Mouse (Mus musculus) hindbrain, embryonic 10.5 days (tissue): Measurements from ENCODE around the gene Ppp1r37. TPM values are rescaled to one million over a fixed set of nuclear protein-coding genes. Genes with fewer than 3 reads are reported as not detected.
A peak's percentile ranks its signal among the peaks of the same experiment; 100 is the strongest.
"Not testable (repeated sequence)": the region's sequence is repeated elsewhere in the genome, so short reads cannot be mapped to it uniquely, and the experiment has no call there.

ENCODE experiments used
- DNase-seq: peaks from one replicate; pipeline ENCODE4 v3.0.0-alpha.2; 2017; ENCODE audit warnings: low spot score
- H3K27ac ChIP-seq: fragments of 300-500 bp; sonication (generic); 2 replicates; pipeline ENCODE4 v1.5.1; 2016; ENCODE audit warnings: mild to moderate bottlenecking, moderate library complexity
- H3K27me3 ChIP-seq: fragments of 300-500 bp; sonication (generic); 2 replicates; pipeline ENCODE4 v1.6.1; 2016; ENCODE audit warnings: mild to moderate bottlenecking; ENCODE audit not compliant: poor library complexity, insufficient read depth, severe bottlenecking
- H3K36me3 ChIP-seq: fragments of 300-500 bp; sonication (generic); 2 replicates; pipeline ENCODE4 v1.6.1; 2016; ENCODE audit warnings: mild to moderate bottlenecking, moderate library complexity
- H3K4me1 ChIP-seq: fragments of 300-500 bp; sonication (generic); replicated peaks from 2 replicates; pipeline ENCODE4 v1.6.1; 2016; ENCODE audit warnings: mild to moderate bottlenecking
- H3K4me3 ChIP-seq: fragments of 300-500 bp; sonication (generic); 2 replicates; pipeline ENCODE4 v1.5.1; 2016; ENCODE audit warnings: mild to moderate bottlenecking, moderate library complexity
- H3K9me3 ChIP-seq: fragments of 300-500 bp; sonication (generic); 2 replicates; pipeline ENCODE4 v1.6.1; 2016; ENCODE audit warnings: mild to moderate bottlenecking, moderate library complexity
- WGBS: fragments of 180-500 bp; shearing (Covaris S2); methylation state at CpG from one replicate; pipeline ENCODE4 v1.1.7; 2016; 5-methylcytosine and 5-hydroxymethylcytosine counted together
- polyA plus RNA-seq: library from polyadenylated mRNA; unstranded; fragments of >200 nt; fragmentation: Nextera tagmentation; extraction: Ambion mirVana; gene quantifications from 2 replicates; pipeline ENCODE4 v1.2.1, GENCODE M21; 2016

Ppp1r37 gene
- polyA plus RNA-seq, 1 experiment from 2014 or later, result 30.4 TPM

GRCm38 (mm10) chr7:19517652-19518365, 45.1 kb downstream of the Ppp1r37 start, which contains the start of gene Nkpd1:
Nkpd1 (plus strand) TSS chr7:19517838.
- H3K27me3 ChIP-seq, result peaks cover 74% of the 10 kb centered on the region
- no peaks in the 10 kb centered on the region for H3K9me3 ChIP-seq
- no peak for DNase-seq
- peaks cover 28% of the 10 kb centered on the region for H3K4me1 ChIP-seq
- H3K36me3 ChIP-seq, result no peaks in the 10 kb centered on the region
- peak within 1 kb of the TSS; percentile 72 for H3K27ac ChIP-seq
- H3K4me3 ChIP-seq, result peak within 1 kb of the TSS; percentile 48
- 8% methylated on average over 24 of the region's 29 CpGs for WGBS

GRCm38 (mm10) chr7:19512353-19512752, 50.5 kb downstream of the Ppp1r37 start:
- DNase-seq, result no peak
- Histone ChIP-seq H3K27ac (no peak overlapping the region; the same call in 1 of the 2 replicates), H3K27me3 (peaks cover 19% of the 10 kb centered on the region), H3K4me1 (peaks cover 29% of the 10 kb centered on the region), H3K4me3 (no peak overlapping the region), H3K9me3 (no peaks in the 10 kb centered on the region), H3K36me3 (no peaks in the 10 kb centered on the region)
- WGBS, result 78% methylated on average over 6 of the region's 6 CpGs

DNA sequence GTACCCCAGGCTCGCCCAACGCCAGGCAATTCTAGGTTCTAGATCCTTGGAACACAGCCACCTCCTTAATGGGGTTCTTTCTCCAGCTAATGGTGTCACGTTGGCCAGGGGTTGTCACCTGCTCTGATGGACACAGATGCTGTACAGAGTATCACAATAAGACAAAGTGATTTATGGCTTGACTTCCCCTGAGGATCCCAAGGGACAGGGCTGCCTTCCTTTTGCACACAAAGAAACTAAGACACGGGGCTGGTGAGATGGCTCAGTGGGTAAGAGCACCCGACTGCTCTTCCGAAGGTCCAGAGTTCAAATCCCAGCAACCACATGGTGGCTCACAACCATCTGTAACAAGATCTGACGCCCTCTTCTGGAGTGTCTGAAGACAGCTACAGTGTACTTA, 50.9 kb downstream of the Ppp1r37 start:
- H3K36me3 ChIP-seq, H3K9me3 ChIP-seq, H3K27ac ChIP-seq, H3K4me3 ChIP-seq, DNase-seq: not testable (repeated sequence)
- Histone ChIP-seq H3K4me1 (peaks cover 29% of the 10 kb centered on the region), H3K27me3 (peaks cover 15% of the 10 kb centered on the region)
- 85% methylated on average over 7 of the region's 7 CpGs for WGBS

- Histone ChIP-seq H3K27ac (peak overlapping the region; percentile 95), H3K9me3 (no peaks in the 10 kb centered on the region), H3K27me3 (no peaks in the 10 kb centered on the region), H3K36me3 (no peaks in the 10 kb centered on the region), H3K4me1 (peaks cover 35% of the 10 kb centered on the region), H3K4me3 (peak overlapping the region; percentile 87)
- 96% methylated on average over 7 of the region's 7 CpGs for WGBS
- no peak for DNase-seq
Measured at GRCm38 (mm10) chr7:19509786-19510185, 53.1 kb downstream of the Ppp1r37 start.

DNA sequence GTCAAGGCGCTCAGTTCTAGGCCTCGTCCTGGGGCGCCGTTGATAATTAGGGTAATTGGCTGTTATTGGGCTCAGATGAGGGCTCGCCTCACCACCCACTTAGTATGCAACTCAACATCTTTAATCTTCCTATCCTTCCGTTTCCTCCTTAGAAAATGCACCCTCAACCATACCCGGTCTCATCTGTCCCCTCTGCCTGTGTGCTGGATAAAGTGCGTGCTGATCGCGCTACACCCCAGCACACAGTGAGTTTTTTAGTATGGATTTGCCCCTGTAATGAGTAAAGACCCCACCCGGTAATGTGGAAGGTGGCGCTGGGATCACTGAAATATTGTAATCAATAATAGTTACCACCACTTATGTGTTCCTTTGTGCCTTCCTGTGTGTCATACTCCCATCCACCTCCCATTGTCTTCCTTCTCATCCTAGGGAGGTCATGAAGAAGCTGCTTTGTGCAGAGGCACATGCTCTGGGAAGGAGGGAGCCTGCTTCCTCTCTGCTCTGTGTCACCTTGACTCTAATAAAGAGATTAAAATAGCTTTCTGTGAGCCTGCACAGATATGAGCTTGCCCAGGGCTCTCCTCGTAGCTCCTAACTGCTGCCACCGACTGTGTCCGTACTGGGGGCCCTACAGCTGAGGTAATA, 53.8 kb downstream of the Ppp1r37 start:
- no peaks in the 10 kb centered on the region for H3K27me3 ChIP-seq
- peak; percentile 28 for DNase-seq
- H3K9me3 ChIP-seq, result no peaks in the 10 kb centered on the region
- H3K4me1 ChIP-seq, result peaks cover 36% of the 10 kb centered on the region
- WGBS, result 14% methylated on average over 15 of the region's 15 CpGs
- H3K36me3 ChIP-seq, result no peaks in the 10 kb centered on the region
- H3K4me3 ChIP-seq, result peak overlapping the region; percentile 87
- H3K27ac ChIP-seq, result peak overlapping the region; percentile 95

DNA sequence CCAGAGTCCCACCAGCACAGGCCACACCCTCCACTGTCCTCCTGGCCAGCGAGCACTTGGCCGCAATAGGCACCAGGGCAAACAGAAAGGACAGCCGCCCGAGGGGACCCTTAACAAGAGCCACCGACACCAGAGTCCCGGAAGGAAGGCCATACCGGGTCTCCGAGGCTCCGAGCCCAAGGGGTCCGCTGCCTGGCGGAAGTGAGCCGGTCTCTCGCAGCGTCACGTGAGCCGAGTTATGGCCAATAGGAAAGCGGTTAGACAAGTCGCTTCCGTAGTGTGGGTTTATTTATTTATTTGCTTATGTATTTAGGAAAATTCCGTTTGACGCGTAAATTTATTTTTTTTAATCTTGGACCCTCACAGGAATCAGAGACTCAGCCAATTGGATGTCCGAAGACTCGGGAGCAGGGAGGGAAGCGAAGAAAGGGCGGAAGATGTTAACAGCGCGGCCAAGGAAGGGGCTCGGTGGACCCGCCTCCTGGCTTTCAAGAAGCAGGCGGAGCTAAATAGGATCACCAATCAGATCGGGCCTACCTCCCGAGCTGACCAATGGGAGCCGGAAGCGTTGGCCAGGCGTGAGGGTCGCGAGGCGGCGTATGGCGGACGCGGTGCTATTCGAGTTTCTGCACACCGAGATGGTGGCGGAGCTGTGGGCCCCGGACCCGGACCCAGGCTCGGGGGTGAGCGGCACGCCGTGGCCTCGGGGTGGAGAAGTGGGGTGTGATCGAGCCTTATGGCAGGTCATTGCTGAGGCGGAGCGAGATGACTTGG, 54.5 kb downstream of the Ppp1r37 start, which contains the start of the genes Bloc1s3 and Trappc6a:
Bloc1s3 (minus strand) TSS at position 218 of the 774 bp plus-strand sequence.
Trappc6a (plus strand) TSS at position 246 of the 774 bp plus-strand sequence.
- peak within 1 kb of the TSS; percentile 95 for H3K27ac ChIP-seq
- no peaks in the 10 kb centered on the region for H3K36me3 ChIP-seq
- under 1% methylated on average over 56 of the region's 56 CpGs for WGBS
- peaks cover 43% of the 10 kb centered on the region for H3K4me1 ChIP-seq
- H3K27me3 ChIP-seq, result no peaks in the 10 kb centered on the region
- DNase-seq, result peak; percentile 94
- H3K9me3 ChIP-seq, result no peaks in the 10 kb centered on the region
- H3K4me3 ChIP-seq, result peak within 1 kb of the TSS; percentile 87

DNA sequence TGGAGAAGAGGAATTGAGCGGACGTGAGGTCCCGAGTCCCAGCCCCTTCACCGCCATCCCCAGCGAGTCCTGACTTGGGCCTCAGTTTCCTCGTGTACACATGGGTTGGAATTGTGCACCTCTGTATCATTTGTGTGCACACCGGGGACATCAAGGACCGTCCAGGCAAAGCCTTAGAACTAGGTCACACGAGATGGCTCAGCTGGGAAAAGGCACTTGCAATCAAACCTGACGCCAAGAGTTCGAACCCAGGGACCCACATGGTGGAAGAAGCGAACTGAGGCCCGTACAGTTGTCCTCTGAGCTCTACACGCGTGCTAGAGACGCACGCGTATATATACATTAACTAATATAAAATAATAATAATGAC, 55.3 kb downstream of the Ppp1r37 start:
- DNase-seq, result no peak
- H3K27me3 ChIP-seq, result no peaks in the 10 kb centered on the region
- WGBS, result 4% methylated on average over 18 of the region's 18 CpGs

GRCm38 (mm10) chr7:19506969-19507611, 55.8 kb downstream of the Ppp1r37 start:
- peak overlapping the region; percentile 87 for H3K4me3 ChIP-seq
- H3K9me3 ChIP-seq, result no peaks in the 10 kb centered on the region
- under 1% methylated on average over 71 of the region's 71 CpGs for WGBS
- H3K4me1 ChIP-seq, result peaks cover 43% of the 10 kb centered on the region
- peak overlapping the region; percentile 95 for H3K27ac ChIP-seq
- peak; percentile 80 for DNase-seq
- no peaks in the 10 kb centered on the region for H3K27me3 ChIP-seq
- H3K36me3 ChIP-seq, result no peaks in the 10 kb centered on the region

More for the DNA sequence above, 55.3 kb downstream of the Ppp1r37 start:
- no peaks in the 10 kb centered on the region for H3K9me3 ChIP-seq
- peak overlapping the region; percentile 87 for H3K4me3 ChIP-seq
- H3K4me1 ChIP-seq, result peaks cover 43% of the 10 kb centered on the region
- peak overlapping the region; percentile 95 for H3K27ac ChIP-seq
- no peaks in the 10 kb centered on the region for H3K36me3 ChIP-seq

DNA sequence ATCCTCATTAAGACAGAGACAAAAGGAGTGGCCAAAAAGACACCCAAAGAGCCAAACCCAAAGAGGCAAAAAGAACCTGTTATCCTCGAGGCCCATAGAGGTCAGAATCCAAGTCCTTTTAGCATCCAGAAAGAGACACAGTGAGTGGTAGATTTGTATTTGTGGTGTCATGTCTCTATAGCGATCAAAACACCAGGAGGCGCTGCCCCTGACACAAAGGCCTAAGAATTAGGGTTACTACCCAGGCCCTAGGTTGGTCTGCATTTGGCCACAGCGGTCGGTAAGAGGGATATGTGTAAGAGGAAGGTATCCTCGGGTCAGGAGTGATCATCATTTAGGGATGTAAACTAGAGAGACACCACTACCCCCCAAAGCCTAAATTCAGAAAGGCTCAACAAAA, 56.5 kb downstream of the Ppp1r37 start:
- peaks cover 41% of the 10 kb centered on the region for H3K4me1 ChIP-seq
- no peak overlapping the region for H3K27ac ChIP-seq
- H3K9me3 ChIP-seq, result no peaks in the 10 kb centered on the region
- whole genome bisulfite sequencing, result 28% methylated on average over 6 of the region's 6 CpGs
- peak overlapping the region; percentile 87 for H3K4me3 ChIP-seq
- DNase-seq, result no peak
- no peaks in the 10 kb centered on the region for H3K27me3 ChIP-seq
- H3K36me3 ChIP-seq, result no peaks in the 10 kb centered on the region

- Histone ChIP-seq H3K4me3 (0 out of 2 replicates have a peak overlapping the region, but pooled peaks have one; percentile 1), H3K4me1 (peaks cover 29% of the 10 kb centered on the region), H3K36me3 (no peaks in the 10 kb centered on the region), H3K9me3 (no peaks in the 10 kb centered on the region), H3K27me3 (no peaks in the 10 kb centered on the region), H3K27ac (no peak overlapping the region)
- peak; percentile 51 for DNase-seq
- 38% methylated on average over 5 of the region's 5 CpGs for WGBS
Measured at GRCm38 (mm10) chr7:19503481-19504068, 59.3 kb downstream of the Ppp1r37 start.

- Histone ChIP-seq H3K4me3 (no peak overlapping the region), H3K4me1 (peaks cover 16% of the 10 kb centered on the region), H3K27ac (no peak overlapping the region), H3K36me3 (no peaks in the 10 kb centered on the region), H3K27me3 (no peaks in the 10 kb centered on the region), H3K9me3 (no peaks in the 10 kb centered on the region)
- 70% methylated on average over 4 of the region's 4 CpGs for WGBS
- DNase-seq, result no peak
Measured at GRCm38 (mm10) chr7:19501658-19502057, 61.2 kb downstream of the Ppp1r37 start.
